Mouse (Mus musculus) fibroblast of lung, adult 2 months (primary cell): ENCODE measurements at regions not wholly inside any gene's neighbourhood (a gene's known extent, or its start where the extent isn't known, plus 50 kb on each side); places are given as distances from the start of the nearest gene placed in this dataset.

Experiments
- DNase-seq: peaks from one replicate; pipeline ENCODE4 v3.0.0-alpha.2; 2011; ENCODE audit warnings: low read depth

DNA sequence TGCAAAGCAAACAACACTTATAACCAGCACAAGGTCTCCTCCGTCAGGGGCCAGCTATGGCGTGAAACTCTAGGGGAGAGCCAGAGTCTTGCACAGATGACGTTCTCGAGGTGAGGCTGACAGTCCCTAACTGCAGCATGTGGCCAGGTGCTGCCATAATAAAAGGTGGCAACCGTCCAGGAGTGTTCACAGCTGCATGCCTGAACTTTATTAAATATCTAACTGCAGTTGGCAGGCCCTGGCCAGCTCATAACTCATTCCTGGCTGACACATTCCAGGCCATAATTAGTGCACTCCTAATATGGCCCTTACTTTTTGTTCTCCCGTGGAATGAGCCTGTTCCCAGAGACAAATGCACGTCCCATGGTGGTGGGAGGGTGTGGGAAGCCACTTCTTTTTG lies 169.6 kb downstream of the Gas1 start:
- no peak for DNase-seq

GRCm38 (mm10) chr13:60007031-60007430 lies 170.1 kb downstream of the Gas1 start:
- DNase-seq, result no peak

DNA sequence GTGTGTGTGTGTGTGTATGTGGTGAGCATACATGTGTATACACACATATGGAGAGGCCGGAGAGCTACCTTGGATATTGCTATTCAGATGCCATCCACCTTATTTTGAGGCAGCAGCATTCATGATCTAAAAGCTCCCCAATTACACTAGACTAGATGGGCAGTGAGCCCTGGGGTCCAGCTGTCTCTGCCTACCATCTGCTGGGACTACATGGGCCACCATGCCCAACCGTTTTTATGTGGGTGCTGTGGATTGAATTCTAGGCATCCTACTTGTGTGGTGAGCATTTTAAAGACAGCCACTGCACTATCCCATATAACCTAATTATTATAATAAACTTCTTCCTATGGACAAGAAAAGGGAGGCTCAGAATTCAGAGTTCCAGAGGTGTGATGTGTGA lies 172.6 kb downstream of the Gas1 start:
- DNase-seq, result no peak

GRCm38 (mm10) chr13:60002098-60002497 lies 175.1 kb downstream of the Gas1 start:
- DNase-seq, result no peak

DNA sequence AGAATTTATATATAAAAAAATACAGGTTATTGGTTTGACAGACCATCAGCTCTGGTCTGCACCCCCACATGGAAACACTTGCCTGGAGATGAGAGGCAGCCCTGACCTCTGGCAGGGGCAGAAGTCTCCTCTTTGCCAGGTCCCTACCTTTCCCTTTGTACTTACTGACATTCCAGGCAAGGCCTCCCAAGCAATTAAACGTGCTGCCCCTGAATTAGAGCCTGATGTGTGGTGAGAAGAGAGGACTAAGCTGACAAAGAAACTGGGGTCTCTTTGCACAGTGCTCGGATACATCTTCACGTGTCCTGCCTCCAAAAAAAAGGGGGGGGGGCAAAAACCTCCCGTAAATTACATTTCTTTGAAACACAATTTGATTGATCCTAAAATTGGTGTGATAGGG lies 175.5 kb downstream of the Gas1 start:
- DNase-seq, result no peak

- no peak for DNase-seq
Measured at GRCm38 (mm10) chr13:60000618-60001347, 176.4 kb downstream of the Gas1 start.

DNA sequence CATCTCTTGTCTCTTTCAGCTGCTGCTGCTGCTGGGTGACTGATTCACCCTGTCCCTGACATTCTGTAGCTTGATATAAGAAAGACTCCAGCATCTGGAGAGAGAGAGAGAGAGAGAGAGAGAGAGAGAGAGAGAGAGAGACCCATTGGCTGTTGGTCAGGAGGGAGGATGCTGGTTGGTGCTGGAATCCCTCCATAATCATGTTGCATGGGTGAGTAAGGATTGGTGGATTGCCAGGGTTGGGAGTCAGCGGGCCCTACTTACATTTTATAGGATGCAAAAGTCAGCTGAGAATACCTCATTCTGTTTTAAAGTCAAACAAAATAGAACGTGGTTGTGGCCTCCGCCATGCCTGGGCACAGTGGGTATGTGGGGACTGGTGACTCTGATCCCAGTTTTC lies 174.5 kb upstream of the Tut7 start:
- DNase-seq, result no peak

DNA sequence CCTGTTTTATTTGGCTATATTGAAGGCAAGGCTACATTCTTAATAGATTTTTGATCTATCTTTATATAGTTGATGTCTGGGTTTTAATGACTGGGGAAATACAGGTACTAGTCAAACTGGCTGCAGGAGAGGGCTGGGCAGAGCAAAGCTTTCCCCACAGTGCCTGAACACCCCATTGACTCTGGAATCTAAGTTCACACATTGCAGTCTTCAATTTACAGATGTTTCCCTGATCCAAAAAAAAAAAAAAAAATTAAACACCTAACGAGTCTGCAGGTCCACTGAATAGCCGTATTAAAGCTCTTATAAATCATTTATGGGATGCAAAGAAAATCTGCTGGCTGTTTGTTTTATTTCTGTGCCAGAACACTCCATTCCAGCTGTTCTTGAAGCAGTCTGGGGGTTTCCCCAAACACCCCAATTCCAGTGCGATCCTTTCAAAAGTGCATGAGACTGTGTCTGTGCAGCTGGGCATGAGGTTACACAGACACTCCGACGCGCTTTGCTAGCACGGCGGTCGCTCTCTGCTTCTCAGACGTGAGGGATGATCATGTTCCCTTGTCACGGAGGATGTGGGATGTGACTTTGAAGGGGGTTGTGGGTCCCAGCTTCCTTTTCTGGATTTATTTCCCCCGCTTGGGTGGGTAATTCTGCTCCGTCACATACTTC lies 173.3 kb upstream of the Tut7 start:
- DNase-seq, result no peak

- DNase-seq, result no peak
Measured at GRCm38 (mm10) chr13:59992780-59993501, 170.0 kb upstream of the Tut7 start.

DNA sequence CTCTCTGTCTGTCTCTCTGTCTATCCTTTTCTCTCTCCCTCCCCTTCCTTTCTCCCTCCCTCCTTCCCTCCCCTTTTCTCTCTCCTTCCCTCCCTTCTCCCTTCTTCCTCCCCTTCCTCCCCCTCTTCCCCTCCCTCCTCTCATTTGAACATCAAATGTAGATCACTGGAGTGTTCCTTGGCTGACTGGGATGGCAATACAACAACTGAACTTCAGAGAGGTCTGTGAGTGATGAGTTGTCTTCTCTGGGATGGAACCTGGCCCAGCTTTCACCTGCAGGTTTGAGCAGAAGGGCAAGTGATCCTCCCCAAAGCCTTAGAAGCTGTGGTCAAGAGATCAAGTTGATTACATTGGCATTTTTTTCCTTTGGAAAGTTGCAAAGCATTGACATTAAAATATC lies 169.4 kb upstream of the Tut7 start:
- DNase-seq, result no peak

DNA sequence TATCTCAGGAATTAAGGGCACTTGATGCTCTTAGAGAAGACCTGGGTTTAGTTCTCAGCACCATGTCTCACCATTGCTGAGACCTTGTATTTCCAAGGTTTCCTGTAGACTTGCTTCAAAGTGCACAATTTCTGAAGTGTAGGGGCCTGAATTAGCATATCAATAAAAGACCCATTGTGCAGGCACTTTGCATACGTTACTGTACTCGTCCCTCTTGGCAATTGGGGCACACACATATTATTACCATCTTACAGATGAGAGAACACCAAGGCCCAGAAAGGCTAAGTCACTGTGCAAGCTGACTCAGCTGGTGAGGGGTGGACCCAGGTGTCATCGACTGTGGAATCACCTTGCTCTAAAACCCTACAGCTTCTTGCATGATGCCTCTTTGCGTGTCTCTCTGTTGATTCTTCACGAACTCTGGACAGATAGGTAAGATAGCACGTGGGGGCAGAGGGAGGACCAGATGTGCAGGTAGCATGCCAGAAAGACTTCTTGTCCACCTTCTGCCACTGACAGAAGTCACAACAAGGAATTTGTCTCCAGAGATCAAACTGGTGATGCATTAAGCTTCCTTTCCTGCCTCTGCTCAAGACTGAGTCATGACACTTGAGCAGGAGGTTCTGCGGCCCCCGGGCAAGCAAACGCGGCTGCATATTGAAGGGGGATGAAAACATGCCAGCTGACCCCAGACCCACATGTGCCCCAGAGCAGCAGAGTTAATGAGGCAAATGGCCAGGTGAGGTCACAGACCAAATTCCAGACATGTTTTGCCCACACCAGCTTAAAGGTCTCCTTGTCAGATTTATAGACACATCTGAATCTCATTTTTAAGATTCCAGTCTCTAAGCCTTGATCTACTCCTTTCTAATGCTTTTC lies 167.7 kb upstream of the Tut7 start:
- DNase-seq, result no peak

- DNase-seq, result no peak
Measured at GRCm38 (mm10) chr13:59988393-59988965, 165.5 kb upstream of the Tut7 start.

DNA sequence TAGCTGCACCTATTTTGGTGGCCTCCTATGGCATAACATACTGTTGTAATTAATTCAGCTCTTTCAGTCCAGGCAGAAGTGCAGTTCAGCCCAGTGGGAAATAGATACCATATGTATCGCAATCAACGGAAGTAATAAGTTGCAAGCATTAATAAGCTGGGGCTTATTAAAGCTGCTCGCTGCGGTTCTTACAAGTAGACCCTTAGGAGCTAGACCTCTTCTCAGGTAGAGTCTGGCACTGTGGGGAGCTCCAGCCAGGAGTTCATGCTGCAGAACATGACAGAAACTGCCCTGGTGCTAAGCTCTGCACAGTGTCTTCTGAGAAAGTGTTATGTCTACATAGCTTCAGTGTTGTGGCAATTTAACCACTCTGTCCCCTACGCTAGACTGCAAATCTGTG lies 153.5 kb upstream of the Tut7 start:
- DNase-seq, result no peak

GRCm38 (mm10) chr13:59972093-59972427 lies 149.1 kb upstream of the Tut7 start:
- DNase-seq, result no peak

DNA sequence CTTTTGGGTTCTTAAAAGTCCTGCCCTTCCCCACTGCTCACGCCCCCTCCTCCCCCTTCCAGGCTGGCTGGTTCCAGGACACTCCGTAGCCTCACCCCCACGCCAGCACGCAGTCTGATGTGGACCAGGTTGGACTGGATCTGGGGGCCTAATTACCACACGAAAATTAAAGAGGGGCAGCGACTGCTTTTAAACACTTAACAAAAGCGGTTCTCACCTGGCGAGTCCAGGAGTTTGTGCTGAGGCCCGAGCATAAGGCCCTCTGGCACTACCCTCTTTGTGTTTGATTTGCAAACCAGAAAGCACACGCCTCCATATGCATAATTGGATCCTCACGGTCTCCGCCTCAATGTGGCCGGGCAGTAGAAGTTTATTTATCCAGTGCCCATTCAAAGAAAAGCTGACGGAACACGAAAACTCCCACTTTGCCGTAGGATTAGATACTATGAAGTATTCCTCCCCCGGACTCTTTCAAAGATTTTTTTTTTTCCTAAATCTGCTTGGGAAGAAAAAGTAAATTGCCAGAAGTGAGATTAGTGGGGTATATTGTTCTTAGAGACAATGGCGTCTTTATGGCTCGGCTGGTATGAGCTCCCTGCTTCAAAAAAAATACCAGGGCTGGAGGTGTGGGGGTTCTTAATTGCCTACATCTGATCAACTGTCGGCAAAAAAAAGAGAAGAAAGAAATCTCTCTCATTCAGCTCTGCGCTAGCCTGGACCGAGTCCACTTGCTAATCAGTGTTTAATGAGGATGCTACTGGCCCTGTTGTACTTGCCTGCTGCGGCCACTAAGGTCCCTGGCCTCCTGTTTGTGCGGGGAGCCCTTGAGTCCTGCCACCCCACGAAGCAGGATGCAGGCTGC lies 148.5 kb upstream of the Tut7 start:
- no peak for DNase-seq

- no peak for DNase-seq
Measured at GRCm38 (mm10) chr13:59970430-59970829, 147.5 kb upstream of the Tut7 start.

DNA sequence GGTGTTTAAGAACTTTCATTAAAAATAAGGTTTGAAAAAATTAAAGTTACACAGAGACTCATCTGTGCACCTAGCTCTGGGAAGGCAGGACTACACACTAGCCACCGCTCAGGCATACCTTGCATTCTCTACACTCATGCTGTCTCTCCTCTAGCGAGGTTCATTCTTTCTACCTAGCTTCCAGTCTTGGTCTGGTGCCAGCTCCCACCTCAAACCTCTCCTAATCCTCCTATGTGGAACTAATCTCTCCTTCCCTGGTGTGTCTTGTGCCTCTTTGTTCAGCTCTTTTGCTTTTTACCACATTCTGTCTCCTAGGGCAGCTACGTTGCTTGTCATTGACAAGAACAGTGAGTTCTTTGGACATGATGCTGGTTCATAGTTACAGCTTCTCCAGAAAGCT lies 146.5 kb upstream of the Tut7 start:
- DNase-seq, result no peak

GRCm38 (mm10) chr13:59968584-59969240 lies 145.8 kb upstream of the Tut7 start:
- no peak for DNase-seq

DNA sequence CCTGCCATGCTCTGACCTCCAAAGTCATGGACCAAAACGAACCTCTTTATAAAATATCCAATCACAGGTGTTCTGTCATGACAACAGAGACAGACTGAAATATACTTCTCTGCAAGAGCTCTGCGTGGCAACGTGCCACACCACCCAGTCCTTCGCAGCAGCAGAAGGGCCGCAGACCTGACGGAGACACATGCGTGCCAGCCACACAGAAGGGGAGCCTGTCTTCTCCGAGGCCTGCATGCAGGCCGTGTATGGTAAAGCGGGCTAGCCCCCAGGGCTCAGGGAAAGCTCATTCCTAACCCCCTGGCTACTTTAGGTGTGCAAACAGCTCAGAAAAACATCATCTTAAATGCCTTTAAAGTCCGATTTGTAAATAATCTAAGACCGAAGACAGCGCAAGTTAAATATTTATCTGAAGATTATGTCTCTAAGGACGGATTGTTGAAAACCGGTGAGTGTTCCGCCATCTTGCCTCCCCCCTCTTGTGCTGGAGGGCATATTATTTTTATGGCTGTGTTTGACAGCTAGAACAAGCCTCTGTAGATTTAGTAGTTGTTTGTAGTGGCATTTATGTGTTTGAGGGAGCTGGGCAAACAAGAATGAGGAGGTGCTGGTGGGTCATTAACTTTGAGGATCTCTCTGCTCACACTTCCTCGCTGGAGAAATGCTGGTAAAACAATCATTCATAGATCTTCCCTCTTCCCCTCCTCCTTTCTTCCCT lies 143.7 kb upstream of the Tut7 start:
- DNase-seq, result no peak

GRCm38 (mm10) chr13:59964981-59965380 lies 142.0 kb upstream of the Tut7 start:
- no peak for DNase-seq
